Mouse (Mus musculus): ENCODE measurements around the gene Frrs1l. TPM values are rescaled to one million over a fixed set of nuclear protein-coding genes. Genes with fewer than 3 reads are reported as not detected.

Gene Frrs1l
- polyA plus RNA-seq, 2 experiments, result 2.3 to 4.3 TPM

DNA sequence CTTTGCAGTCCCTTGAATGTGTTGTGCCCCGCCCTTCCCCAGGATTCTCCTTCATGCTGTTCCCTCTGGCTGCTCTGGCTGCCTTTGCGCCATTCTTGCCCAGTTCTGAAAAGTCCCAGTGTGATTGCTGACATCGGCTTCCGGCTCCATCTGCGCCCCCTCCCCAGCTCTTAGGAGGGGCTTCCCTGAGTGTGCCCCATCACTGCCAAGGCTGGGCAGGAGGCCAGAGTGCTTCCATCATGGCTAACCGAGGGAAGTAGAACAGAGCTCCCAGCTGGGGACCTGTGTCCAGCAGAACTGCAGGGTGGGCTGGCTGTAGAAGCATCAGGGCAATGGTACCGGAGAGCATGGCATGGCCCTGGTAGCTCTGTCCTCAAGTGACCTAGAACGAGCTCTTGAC, 14.8 kb upstream of the Frrs1l start:
- Histone ChIP-seq H3K27ac (replicated peaks; ENCODE audit: low read depth, low read length) (no peak overlapping the region), H3K4me1 (ENCODE audit: control insufficient read depth, insufficient read depth, low read length) (0 out of 2 replicates have a peak, but pooled peaks cover 2% of the 10 kb centered on the region), H3K4me3 (replicated peaks; ENCODE audit: low read length) (no peak overlapping the region), H3K27me3 (ENCODE audit: control insufficient read depth, insufficient read depth, low read length) (no peaks in the 10 kb centered on the region), H3K4me2 (replicated peaks; ENCODE audit: low read depth, low read length, severe bottlenecking) (no peak overlapping the region), H3K9ac (ENCODE audit: low read depth, low read length, severe bottlenecking) (no peak overlapping the region), H3K9me3 (ENCODE audit: control insufficient read depth, low read length) (no peaks in the 10 kb centered on the region), H3K36me3 (ENCODE audit: control insufficient read depth, insufficient read depth, low read length) (no peaks in the 10 kb centered on the region)
- WGBS, result 69% methylated on average over 8 of the region's 8 CpGs
- no peak for TF ChIP-seq POLR2A (IDR thresholded peaks at IDR 0.05; ENCODE audit: borderline replicate concordance, extremely low read depth, insufficient read depth, insufficient read length)
- no peak for ATAC-seq (ENCODE audit: low FRiP score, low read depth)
- no peak for DNase-seq (ENCODE audit: low spot score)

GRCm38 (mm10) chr4:57003886-57004285, 13.7 kb upstream of the Frrs1l start:
- Histone ChIP-seq H3K36me3 (ENCODE audit: control insufficient read depth, insufficient read depth, low read length) (no peaks in the 10 kb centered on the region), H3K4me1 (ENCODE audit: control insufficient read depth, insufficient read depth, low read length) (0 out of 2 replicates have a peak, but pooled peaks cover 2% of the 10 kb centered on the region), H3K4me3 (replicated peaks; ENCODE audit: low read length) (no peak overlapping the region), H3K27ac (replicated peaks; ENCODE audit: low read depth, low read length) (no peak overlapping the region), H3K4me2 (replicated peaks; ENCODE audit: low read depth, low read length, severe bottlenecking) (no peak overlapping the region), H3K9me3 (ENCODE audit: control insufficient read depth, low read length) (no peaks in the 10 kb centered on the region), H3K9ac (ENCODE audit: low read depth, low read length, severe bottlenecking) (no peak overlapping the region), H3K27me3 (ENCODE audit: control insufficient read depth, insufficient read depth, low read length) (no peaks in the 10 kb centered on the region)
- ATAC-seq (ENCODE audit: low FRiP score, low read depth), result no peak
- 71% methylated on average over 8 of the region's 8 CpGs for WGBS
- TF ChIP-seq POLR2A (IDR thresholded peaks at IDR 0.05; ENCODE audit: borderline replicate concordance, extremely low read depth, insufficient read depth, insufficient read length), result no peak
- DNase-seq (ENCODE audit: low spot score), result no peak

DNA sequence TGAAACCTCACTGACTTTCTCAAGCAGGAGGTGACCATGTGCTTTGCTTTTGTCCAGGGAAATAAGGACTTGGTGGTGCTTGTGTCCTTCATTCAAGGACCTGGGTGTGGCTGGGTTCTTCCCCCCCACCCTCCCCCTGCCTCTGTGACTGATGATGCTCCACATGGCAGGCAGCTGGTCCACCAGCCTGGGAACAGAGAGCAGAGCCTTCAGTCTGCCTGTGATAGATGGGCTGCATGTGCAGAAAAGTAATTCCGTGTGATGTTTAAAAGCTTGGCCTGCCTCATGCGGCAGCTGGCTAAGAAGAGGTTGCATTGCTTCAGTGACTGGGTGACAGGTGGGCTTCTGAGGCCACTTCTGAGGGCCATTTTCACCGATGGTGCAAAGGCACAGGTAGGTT, 12.6 kb upstream of the Frrs1l start:
- H3K9ac ChIP-seq (ENCODE audit: low read depth, low read length, severe bottlenecking), result no peak overlapping the region
- no peaks in the 10 kb centered on the region for H3K9me3 ChIP-seq (ENCODE audit: control insufficient read depth, low read length)
- H3K27me3 ChIP-seq (ENCODE audit: control insufficient read depth, insufficient read depth, low read length), result no peaks in the 10 kb centered on the region
- H3K4me2 ChIP-seq (replicated peaks; ENCODE audit: low read depth, low read length, severe bottlenecking), result no peak overlapping the region
- ATAC-seq (ENCODE audit: low FRiP score, low read depth) (no peak), DNase-seq (ENCODE audit: low spot score) (peak; percentile 27)
- H3K36me3 ChIP-seq (ENCODE audit: control insufficient read depth, insufficient read depth, low read length), result no peaks in the 10 kb centered on the region
- no peak overlapping the region for H3K27ac ChIP-seq (replicated peaks; ENCODE audit: low read depth, low read length)
- WGBS, result 42% methylated on average over 3 of the region's 3 CpGs
- H3K4me3 ChIP-seq (replicated peaks; ENCODE audit: low read length), result no peak overlapping the region
- 0 out of 2 replicates have a peak, but pooled peaks cover 2% of the 10 kb centered on the region for H3K4me1 ChIP-seq (ENCODE audit: control insufficient read depth, insufficient read depth, low read length)
- TF ChIP-seq POLR2A (IDR thresholded peaks at IDR 0.05; ENCODE audit: borderline replicate concordance, extremely low read depth, insufficient read depth, insufficient read length), result no peak

DNA sequence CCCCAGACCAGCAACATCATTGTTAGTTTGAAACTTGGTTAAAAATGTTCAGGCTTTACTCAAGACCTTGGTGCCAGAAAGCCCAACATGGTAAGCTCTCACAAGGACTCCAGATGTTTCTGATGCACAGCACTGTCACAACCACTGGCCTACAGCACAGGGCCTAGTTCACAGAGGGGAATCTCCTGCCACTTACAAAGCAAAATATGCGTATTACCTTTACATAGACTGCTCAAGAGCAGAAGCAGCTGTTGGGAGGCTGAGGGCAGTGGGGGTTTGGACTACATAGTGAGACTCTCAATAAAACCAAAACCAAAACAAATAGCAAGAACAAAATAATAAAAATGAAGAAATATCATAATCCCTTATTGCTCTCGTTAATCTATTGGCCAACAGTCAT, 11.2 kb upstream of the Frrs1l start:
- no peak for TF ChIP-seq POLR2A (IDR thresholded peaks at IDR 0.05; ENCODE audit: borderline replicate concordance, extremely low read depth, insufficient read depth, insufficient read length)
- ATAC-seq (ENCODE audit: low FRiP score, low read depth), result no peak
- no peaks in the 10 kb centered on the region for H3K9me3 ChIP-seq (ENCODE audit: control insufficient read depth, low read length)
- no peaks in the 10 kb centered on the region for H3K27me3 ChIP-seq (ENCODE audit: control insufficient read depth, insufficient read depth, low read length)
- no peak for DNase-seq (ENCODE audit: low spot score)
- H3K36me3 ChIP-seq (ENCODE audit: control insufficient read depth, insufficient read depth, low read length), result no peaks in the 10 kb centered on the region
- 0 out of 2 replicates have a peak, but pooled peaks cover 2% of the 10 kb centered on the region for H3K4me1 ChIP-seq (ENCODE audit: control insufficient read depth, insufficient read depth, low read length)
- H3K4me2 ChIP-seq (replicated peaks; ENCODE audit: low read depth, low read length, severe bottlenecking), result no peak overlapping the region
- no peak overlapping the region for H3K9ac ChIP-seq (ENCODE audit: low read depth, low read length, severe bottlenecking)
- 86% methylated on average over 2 of the region's 2 CpGs for WGBS
- H3K27ac ChIP-seq (replicated peaks; ENCODE audit: low read depth, low read length), result no peak overlapping the region
- no peak overlapping the region for H3K4me3 ChIP-seq (replicated peaks; ENCODE audit: low read length)

DNA sequence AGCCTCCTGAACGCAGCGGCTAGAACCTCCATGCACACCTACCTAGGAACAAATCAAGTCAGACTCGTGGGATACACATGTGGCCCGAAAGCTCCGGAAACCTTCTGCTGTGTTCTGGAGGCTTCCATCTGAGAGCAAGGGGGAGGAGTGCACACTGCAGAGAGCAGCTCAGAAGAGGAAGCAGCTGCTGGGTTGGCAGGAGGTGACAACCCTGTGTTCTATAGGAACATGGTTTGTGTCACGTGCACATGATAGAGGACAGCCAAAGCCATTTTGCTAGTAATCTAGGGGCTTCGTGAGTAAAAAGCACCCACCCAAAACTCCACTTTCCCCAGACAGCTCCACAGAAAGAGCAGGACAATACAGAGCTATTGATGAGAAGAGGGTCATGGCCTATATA, 3.1 kb upstream of the Frrs1l start:
- no peak for ATAC-seq (ENCODE audit: low FRiP score, low read depth)
- no peak for TF ChIP-seq POLR2A (IDR thresholded peaks at IDR 0.05; ENCODE audit: borderline replicate concordance, extremely low read depth, insufficient read depth, insufficient read length)
- Histone ChIP-seq H3K4me3 (replicated peaks; ENCODE audit: low read length) (no peak overlapping the region), H3K4me1 (ENCODE audit: control insufficient read depth, insufficient read depth, low read length) (no peaks in the 10 kb centered on the region), H3K27me3 (ENCODE audit: control insufficient read depth, insufficient read depth, low read length) (peaks cover 24% of the 10 kb centered on the region), H3K9me3 (ENCODE audit: control insufficient read depth, low read length) (no peaks in the 10 kb centered on the region), H3K36me3 (ENCODE audit: control insufficient read depth, insufficient read depth, low read length) (no peaks in the 10 kb centered on the region), H3K4me2 (replicated peaks; ENCODE audit: low read depth, low read length, severe bottlenecking) (no peak overlapping the region), H3K27ac (replicated peaks; ENCODE audit: low read depth, low read length) (no peak overlapping the region), H3K9ac (ENCODE audit: low read depth, low read length, severe bottlenecking) (no peak overlapping the region)
- DNase-seq (ENCODE audit: low spot score), result no peak
- WGBS, result 85% methylated on average over 7 of the region's 7 CpGs

- no peak for TF ChIP-seq POLR2A (IDR thresholded peaks at IDR 0.05; ENCODE audit: borderline replicate concordance, extremely low read depth, insufficient read depth, insufficient read length)
- Histone ChIP-seq H3K36me3 (ENCODE audit: control insufficient read depth, insufficient read depth, low read length) (no peaks in the 10 kb centered on the region), H3K4me3 (replicated peaks; ENCODE audit: low read length) (no peak overlapping the region), H3K9me3 (ENCODE audit: control insufficient read depth, low read length) (no peaks in the 10 kb centered on the region), H3K4me2 (replicated peaks; ENCODE audit: low read depth, low read length, severe bottlenecking) (no peak overlapping the region), H3K27ac (replicated peaks; ENCODE audit: low read depth, low read length) (no peak overlapping the region), H3K9ac (ENCODE audit: low read depth, low read length, severe bottlenecking) (no peak overlapping the region), H3K27me3 (ENCODE audit: control insufficient read depth, insufficient read depth, low read length) (peaks cover 24% of the 10 kb centered on the region), H3K4me1 (ENCODE audit: control insufficient read depth, insufficient read depth, low read length) (no peaks in the 10 kb centered on the region)
- ATAC-seq (ENCODE audit: low FRiP score, low read depth) (no peak), DNase-seq (ENCODE audit: low spot score) (no peak)
- 72% methylated on average over 2 of the region's 2 CpGs for WGBS
These were observed 1.8 kb upstream of the Frrs1l start for GRCm38 (mm10) chr4:56991951-56992350.
